Mouse (Mus musculus) cerebellum, postnatal 36 days (tissue): ENCODE measurements at regions not wholly inside any gene's neighbourhood (a gene's known extent, or its start where the extent isn't known, plus 50 kb on each side); places are given as distances from the start of the nearest gene placed in this dataset.

Experiments used
- DNase-seq, 2 experiments: peaks; one replicate each; pipeline ENCODE4 v3.0.0; 2021 to 2022; ENCODE audit warnings: mixed read lengths in 2 of 2

DNA sequence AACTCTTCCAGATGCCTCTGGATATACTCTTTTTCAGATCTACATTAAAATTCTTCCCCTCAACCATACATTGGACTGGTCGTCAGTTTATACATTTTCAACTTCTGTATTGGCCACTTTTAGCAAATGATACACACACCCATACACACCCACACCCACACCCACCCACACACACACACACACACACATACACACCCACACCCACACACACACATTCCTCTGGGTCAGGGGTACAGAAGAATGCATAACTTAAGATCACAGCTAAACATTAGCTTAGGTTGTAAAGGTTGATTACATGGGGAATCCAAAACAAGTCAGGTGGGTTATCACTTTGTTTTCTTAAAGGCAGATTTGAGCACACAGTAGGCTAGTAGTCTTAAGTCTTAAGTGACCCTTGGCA is 75.9 kb upstream of the Gm6657 start:
- DNase-seq = no peak

GRCm38 (mm10) chr12:78119246-78119645 is 74.8 kb upstream of the Gm6657 start:
- DNase-seq = no peak

DNA sequence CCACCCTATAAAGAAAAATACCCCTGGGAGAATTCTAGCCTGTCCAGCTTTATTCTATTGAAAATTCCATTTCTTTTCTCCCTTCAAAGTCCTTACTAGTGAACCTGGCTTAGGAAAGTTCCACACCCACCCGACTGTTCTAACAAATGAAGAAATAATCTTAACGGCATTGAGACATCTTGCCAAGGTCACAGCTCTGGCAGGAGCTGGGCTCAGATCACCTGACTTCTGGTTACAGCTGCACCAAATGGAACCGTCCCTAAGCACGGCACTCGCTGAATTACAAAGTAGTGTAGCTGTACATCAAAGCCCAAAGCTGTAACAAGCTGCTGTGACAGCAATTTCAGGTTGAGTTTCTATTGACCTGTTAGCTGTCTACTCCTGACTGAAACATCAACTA is 74.2 kb upstream of the Gm6657 start:
- DNase-seq = no peak

GRCm38 (mm10) chr12:78129130-78129845 is 64.8 kb upstream of the Gm6657 start:
- no peak for DNase-seq

DNA sequence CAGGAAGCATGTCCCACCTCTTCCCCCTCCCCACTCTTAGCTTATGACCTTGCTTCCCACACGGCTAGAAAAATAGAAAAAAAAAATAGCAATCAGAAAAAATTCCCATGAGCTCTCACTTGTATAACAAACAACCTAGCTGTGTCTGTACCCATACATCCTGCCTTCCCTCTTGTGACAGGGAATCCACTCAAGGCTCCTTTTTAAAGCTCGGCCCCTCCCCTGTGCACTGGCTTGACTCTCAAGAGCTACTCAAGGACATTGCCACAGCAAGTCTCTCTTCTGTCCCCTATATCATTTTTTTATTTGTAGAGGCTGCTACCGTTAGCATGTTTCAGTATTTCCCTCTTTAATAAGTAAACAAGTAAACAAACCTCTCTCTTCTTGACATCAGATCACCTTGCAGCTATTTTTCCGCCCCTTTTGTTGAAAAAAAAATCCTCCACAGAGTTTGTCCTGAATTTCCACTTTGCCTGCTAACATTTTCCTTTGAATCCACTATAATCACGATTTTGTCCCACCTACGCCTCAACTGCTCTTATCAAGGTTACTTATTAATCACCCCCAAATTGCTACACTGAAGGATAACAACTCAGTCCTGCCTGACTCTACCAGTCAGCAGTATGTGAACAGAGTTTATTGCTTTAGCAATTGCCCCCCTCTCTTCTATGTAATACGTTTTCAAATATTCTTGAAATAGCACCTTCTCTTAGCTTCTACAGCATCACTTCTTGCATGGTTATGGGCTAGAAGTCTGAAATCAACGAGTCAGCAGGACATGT is 61.8 kb upstream of the Gm6657 start:
- no peak for DNase-seq

DNA sequence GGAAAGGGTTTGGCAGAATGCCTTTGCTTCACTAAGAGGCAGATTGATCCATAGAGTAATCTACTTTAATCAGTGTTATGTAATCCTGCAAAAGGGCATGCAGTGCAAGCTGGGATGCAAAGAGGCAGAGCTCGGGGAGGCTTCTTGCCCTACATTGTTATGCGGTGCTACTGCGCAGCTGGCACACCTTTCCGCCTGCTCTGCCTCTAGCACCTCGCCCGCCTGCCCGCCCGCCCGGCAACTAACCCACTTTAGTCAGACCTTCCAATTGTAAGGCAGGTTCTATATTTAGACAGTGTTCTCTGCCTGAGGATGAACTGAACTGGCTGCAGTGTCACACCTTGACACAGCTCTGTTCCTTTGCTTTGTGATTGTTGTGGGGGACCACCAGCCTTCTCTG is 60.7 kb upstream of the Gm6657 start:
- DNase-seq = peak; percentile 32 to 34

DNA sequence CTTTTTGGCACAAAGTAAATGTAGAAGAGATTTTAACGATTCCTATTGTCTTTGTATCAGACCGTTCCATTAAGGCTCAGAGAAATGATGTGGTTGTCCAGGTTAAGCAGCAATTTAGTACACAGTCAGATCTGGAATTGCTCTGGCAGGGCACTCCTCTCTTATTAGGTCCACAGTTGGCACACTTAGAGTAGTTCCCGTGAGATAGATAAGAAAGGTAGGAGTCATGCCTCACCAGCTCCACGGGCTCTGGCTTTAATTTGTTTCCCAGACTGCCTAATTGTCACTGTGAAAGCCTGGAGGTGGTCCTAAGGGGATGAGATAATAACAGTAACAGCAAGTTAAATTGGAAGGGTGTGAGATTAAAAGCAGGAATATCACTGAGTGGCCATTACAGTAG is 60.1 kb upstream of the Gm6657 start:
- DNase-seq = no peak

- no peak for DNase-seq
These were observed 56.8 kb upstream of the Gm6657 start for GRCm38 (mm10) chr12:78137196-78137595.

DNA sequence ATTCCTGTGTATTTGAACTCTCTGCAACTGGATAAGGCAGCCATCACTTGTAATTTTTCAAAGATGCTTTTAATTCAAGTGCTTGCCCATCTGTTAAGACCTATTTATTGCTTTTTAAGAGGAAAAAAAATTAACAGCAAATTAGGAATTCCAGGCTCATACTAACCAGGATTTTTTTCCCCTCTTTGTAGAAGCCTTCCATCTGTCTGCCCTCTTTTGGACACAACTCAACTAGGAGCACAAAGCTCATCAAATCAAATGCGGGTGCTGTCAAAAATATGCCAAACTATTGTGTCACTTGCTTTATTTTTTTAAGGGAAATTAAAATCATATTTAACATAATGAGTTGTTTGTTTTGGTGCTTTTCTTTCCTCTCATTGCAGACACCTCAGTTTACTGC is 55.6 kb upstream of the Gm6657 start:
- no peak for DNase-seq
